Mouse (Mus musculus) lung, embryonic 15.5 days (tissue): ENCODE data around the gene Gtf2i. TPM values are rescaled to one million over a fixed set of nuclear protein-coding genes. Genes with fewer than 3 reads are reported as not detected.

Experiments
- ATAC-seq: fragments of 200-750 bp; cut with Nextera tagmentation; 2 replicates; pipeline ENCODE4 v1.8.0; 2017; ENCODE audit warnings: moderate number of reproducible peaks, borderline replicate concordance; ENCODE audit not compliant: low FRiP score, low TSS enrichment; ENCODE audit errors: extremely low read depth
- H3K27ac ChIP-seq: fragments of 300-500 bp; sonication (generic); 2 replicates; pipeline ENCODE4 v1.5.1; 2015; ENCODE audit warnings: moderate library complexity, mild to moderate bottlenecking, inconsistent platforms
- H3K27me3 ChIP-seq: fragments of 300-500 bp; sonication (generic); 2 replicates; pipeline ENCODE4 v1.6.1; 2015; ENCODE audit warnings: inconsistent platforms
- H3K36me3 ChIP-seq: fragments of 300-500 bp; sonication (generic); 2 replicates; pipeline ENCODE4 v1.6.1; 2015; ENCODE audit warnings: inconsistent platforms
- H3K4me1 ChIP-seq: fragments of 300-500 bp; sonication (generic); 2 replicates; pipeline ENCODE4 v1.6.1; 2015; ENCODE audit warnings: inconsistent platforms
- H3K4me2 ChIP-seq: fragments of 300-500 bp; sonication (generic); 2 replicates; pipeline ENCODE4 v1.6.1; 2015; ENCODE audit warnings: inconsistent platforms, mild to moderate bottlenecking, moderate library complexity
- H3K4me3 ChIP-seq: fragments of 300-500 bp; sonication (generic); 2 replicates; pipeline ENCODE4 v1.5.1; 2015; ENCODE audit warnings: mild to moderate bottlenecking, inconsistent platforms
- H3K9ac ChIP-seq: fragments of 300-500 bp; sonication (generic); 2 replicates; pipeline ENCODE4 v1.6.1; 2015; ENCODE audit warnings: inconsistent platforms
- H3K9me3 ChIP-seq: fragments of 300-500 bp; sonication (generic); 2 replicates; pipeline ENCODE4 v1.6.1; 2016; ENCODE audit warnings: inconsistent platforms
- WGBS: fragments of 180-500 bp; shearing (Covaris S2); methylation state at CpG from one replicate; pipeline ENCODE4 v1.1.7; 2015; 5-methylcytosine and 5-hydroxymethylcytosine counted together
- polyA plus RNA-seq: library from polyadenylated mRNA; unstranded; fragments of >200 nt; fragmentation: Nextera tagmentation; extraction: Ambion mirVana; gene quantifications from 2 replicates; pipeline ENCODE4 v1.2.1, GENCODE M21; 2015

Gene Gtf2i
- polyA plus RNA-seq, 1 experiment from 2014 or later: 168 TPM

DNA sequence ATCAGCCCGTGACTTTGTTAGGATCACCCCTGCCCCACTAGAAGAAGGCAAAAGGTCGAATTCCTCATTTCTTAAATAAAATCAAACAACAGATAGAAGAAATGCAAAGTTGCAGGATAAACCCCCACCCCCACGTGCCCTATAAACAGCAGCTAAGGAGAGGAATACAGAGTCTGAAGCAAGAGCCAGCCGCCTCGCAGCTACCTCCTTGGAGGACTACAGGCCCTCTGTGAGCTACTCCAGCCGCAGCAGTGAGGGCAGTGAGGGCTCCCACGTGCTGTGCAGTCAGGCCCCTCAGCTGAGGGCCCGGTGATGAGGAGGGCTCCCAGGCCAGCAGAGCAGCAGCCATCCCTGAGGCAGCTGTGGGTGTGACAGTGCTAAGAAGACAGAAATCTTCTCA, 40.8 kb downstream of the Gtf2i start:
- no peak overlapping the region for H3K4me3 ChIP-seq
- no peak overlapping the region for H3K4me2 ChIP-seq
- H3K9ac ChIP-seq: no peak overlapping the region
- no peak for ATAC-seq
- peaks cover 95% of the 10 kb centered on the region for H3K36me3 ChIP-seq
- no peaks in the 10 kb centered on the region for H3K9me3 ChIP-seq
- no peak overlapping the region for H3K27ac ChIP-seq
- H3K27me3 ChIP-seq: no peaks in the 10 kb centered on the region
- 73% methylated on average over 8 of the region's 8 CpGs for WGBS
- H3K4me1 ChIP-seq: no peaks in the 10 kb centered on the region

DNA sequence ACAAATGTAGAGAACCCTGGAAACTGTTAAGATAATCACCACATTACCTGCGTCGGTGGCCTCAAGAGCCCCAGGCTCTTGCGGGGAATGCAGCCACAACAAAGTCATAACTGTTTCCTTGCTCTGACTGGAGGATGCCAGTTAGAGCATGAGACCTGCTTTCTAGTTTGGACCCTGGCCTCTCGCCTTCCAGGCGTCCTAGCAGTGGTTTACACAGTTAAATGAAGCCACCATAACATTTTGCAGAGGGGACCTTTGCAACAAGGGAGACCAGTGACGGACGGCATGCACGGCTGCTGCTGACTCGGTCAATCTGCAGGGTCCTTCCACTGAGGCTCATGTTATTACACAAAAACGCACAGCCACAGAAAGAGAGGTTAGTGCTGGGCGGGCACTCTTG, 41.8 kb downstream of the Gtf2i start:
- no peak for ATAC-seq
- no peak overlapping the region for H3K27ac ChIP-seq
- WGBS: 83% methylated on average over 11 of the region's 11 CpGs
- H3K27me3 ChIP-seq: no peaks in the 10 kb centered on the region
- peaks cover 95% of the 10 kb centered on the region for H3K36me3 ChIP-seq
- H3K4me2 ChIP-seq: no peak overlapping the region
- no peak overlapping the region for H3K9ac ChIP-seq
- H3K4me3 ChIP-seq: no peak overlapping the region
- no peaks in the 10 kb centered on the region for H3K4me1 ChIP-seq
- no peaks in the 10 kb centered on the region for H3K9me3 ChIP-seq

DNA sequence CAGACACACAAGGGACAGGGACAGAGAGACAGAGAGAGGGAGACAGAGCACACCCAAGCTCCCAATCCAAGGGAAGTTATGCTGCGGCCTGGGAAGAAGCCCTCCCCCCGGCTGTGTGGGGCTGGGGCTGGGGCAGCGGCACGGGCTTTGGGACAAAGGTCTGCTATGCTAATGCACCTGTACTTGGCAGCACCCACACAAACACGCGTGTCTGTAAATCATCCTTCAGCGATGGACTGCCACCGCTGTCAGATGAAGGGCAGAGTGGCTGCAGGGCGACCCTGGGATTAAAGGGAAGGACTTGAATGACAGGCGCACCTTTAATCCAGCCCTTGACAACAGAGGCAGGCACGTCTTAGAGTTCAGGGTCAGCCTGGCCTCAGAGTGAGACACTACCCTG, 43.1 kb downstream of the Gtf2i start:
- Histone ChIP-seq H3K9ac (no peak overlapping the region), H3K4me1 (no peaks in the 10 kb centered on the region), H3K4me3 (no peak overlapping the region), H3K4me2 (no peak overlapping the region), H3K27me3 (no peaks in the 10 kb centered on the region), H3K9me3 (no peaks in the 10 kb centered on the region), H3K27ac (no peak overlapping the region), H3K36me3 (peaks cover 94% of the 10 kb centered on the region)
- 84% methylated on average over 11 of the region's 11 CpGs for WGBS
- no peak for ATAC-seq

DNA sequence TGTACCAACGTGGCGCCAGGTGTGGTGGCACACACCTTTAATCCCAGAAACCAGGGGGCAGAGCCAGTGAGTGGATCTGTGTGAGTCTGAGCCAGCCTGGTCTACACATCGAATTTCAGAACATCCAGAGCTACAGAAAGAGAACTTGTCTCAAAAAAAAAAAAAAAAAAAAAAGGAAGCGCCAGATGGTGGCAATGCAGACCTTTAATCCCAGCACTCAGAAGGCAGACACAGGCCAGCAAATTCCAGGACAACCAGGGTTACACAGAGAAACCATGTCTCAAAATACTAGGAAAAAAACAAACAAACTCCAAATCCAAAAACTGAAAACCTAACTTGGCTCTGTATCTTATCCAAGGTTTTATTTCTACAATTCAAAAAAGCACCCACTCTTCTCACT, 44.0 kb downstream of the Gtf2i start:
- no peak overlapping the region for H3K27ac ChIP-seq
- no peak overlapping the region for H3K4me2 ChIP-seq
- H3K4me1 ChIP-seq: no peaks in the 10 kb centered on the region
- H3K9ac ChIP-seq: no peak overlapping the region
- WGBS: 79% methylated on average over 4 of the region's 4 CpGs
- no peaks in the 10 kb centered on the region for H3K9me3 ChIP-seq
- peaks cover 95% of the 10 kb centered on the region for H3K36me3 ChIP-seq
- no peak overlapping the region for H3K4me3 ChIP-seq
- no peak for ATAC-seq
- no peaks in the 10 kb centered on the region for H3K27me3 ChIP-seq

DNA sequence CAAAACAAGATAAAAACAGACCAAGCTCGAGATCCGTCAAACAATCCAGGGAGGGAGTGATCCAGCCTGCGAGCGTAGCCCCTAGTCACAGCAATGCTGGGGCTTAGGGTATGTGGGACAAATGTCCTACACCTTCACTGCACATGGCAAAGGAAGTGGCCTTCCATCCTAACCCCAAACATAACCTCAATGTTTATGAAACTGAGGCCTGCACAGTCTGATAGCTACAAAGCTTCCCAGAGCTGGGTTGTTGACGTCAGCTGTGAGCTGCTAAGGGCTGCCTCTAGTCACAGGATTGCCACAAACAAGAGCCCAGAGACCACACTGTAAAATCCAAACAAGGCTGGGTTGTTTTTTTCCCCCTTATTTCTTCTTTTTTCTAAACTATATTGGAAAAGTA, 44.8 kb downstream of the Gtf2i start:
- Histone ChIP-seq H3K4me1 (no peaks in the 10 kb centered on the region), H3K9me3 (no peaks in the 10 kb centered on the region), H3K4me3 (no peak overlapping the region), H3K27ac (no peak overlapping the region), H3K4me2 (no peak overlapping the region), H3K9ac (no peak overlapping the region), H3K36me3 (peaks cover 94% of the 10 kb centered on the region), H3K27me3 (no peaks in the 10 kb centered on the region)
- no peak for ATAC-seq
- 77% methylated on average over 5 of the region's 5 CpGs for WGBS

DNA sequence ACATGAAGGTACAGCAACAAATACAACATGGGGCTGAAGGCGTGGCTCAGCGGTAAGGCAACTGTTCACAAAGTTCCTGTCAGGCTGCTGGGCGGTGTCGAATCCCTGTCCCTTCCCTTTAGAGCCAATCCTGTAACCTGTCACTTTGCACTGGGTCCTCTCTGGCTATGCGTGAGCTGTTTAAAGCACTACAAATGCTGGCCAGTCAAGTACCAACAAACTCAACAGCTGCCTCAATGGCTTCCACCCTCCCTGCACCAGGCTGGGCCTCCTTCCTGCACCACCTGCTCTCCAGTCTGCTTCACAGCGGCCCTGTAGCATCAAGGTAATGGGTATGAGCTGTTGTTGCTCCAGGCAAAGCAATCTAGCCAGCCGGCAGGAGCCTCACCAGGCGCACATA, 45.8 kb downstream of the Gtf2i start:
- no peaks in the 10 kb centered on the region for H3K4me1 ChIP-seq
- H3K9ac ChIP-seq: no peak overlapping the region
- no peak overlapping the region for H3K4me3 ChIP-seq
- H3K27ac ChIP-seq: no peak overlapping the region
- H3K36me3 ChIP-seq: peaks cover 96% of the 10 kb centered on the region
- H3K9me3 ChIP-seq: no peaks in the 10 kb centered on the region
- 96% methylated on average over 8 of the region's 8 CpGs for WGBS
- no peaks in the 10 kb centered on the region for H3K27me3 ChIP-seq
- ATAC-seq: no peak
- H3K4me2 ChIP-seq: no peak overlapping the region

DNA sequence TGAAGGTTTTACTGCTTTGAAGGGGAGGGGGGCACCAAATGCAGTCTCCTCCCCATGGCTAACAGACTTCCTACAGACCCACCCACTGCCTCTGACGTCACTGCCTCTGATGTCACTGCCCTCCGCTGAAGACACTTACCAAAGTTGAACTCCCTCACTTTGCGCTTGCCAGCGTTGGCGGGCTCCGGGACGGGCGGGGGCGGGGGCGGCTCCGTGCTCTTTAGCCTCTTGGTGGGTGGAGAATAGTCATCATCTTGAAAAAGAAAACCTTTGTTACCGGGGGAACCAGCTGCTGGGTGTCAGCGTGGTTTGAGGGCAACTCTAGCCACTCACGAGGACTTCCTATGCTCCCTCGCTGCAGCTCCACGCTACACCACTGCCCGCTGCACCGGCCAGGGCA, 48.2 kb downstream of the Gtf2i start:
- H3K36me3 ChIP-seq: peaks cover 96% of the 10 kb centered on the region
- H3K4me3 ChIP-seq: no peak overlapping the region
- ATAC-seq: no peak
- no peaks in the 10 kb centered on the region for H3K4me1 ChIP-seq
- H3K9me3 ChIP-seq: no peaks in the 10 kb centered on the region
- H3K27ac ChIP-seq: no peak overlapping the region
- H3K4me2 ChIP-seq: no peak overlapping the region
- 81% methylated on average over 18 of the region's 18 CpGs for WGBS
- H3K9ac ChIP-seq: no peak overlapping the region
- no peaks in the 10 kb centered on the region for H3K27me3 ChIP-seq

DNA sequence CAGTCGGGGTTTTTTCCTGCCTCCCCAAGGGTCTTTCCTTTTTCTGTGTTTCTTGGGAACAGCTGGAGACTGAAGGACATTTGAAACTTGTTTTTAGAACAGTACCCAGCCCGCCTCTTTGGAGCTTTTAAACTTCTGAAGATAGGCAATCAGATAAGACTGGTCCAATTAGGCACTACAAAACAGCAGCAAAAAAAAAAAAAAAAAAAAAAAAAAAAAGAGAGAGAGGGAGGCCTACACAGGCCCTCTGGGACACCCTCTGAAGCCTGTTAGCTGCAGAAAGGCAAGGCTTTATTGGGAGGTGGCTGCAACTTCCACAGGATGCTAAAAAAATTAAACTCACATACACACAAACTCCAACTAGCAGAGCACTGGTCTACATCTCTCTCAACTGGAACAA, 48.7 kb downstream of the Gtf2i start:
- 80% methylated on average over 2 of the region's 2 CpGs for WGBS
- Histone ChIP-seq H3K27me3 (no peaks in the 10 kb centered on the region), H3K36me3 (peaks cover 96% of the 10 kb centered on the region)

DNA sequence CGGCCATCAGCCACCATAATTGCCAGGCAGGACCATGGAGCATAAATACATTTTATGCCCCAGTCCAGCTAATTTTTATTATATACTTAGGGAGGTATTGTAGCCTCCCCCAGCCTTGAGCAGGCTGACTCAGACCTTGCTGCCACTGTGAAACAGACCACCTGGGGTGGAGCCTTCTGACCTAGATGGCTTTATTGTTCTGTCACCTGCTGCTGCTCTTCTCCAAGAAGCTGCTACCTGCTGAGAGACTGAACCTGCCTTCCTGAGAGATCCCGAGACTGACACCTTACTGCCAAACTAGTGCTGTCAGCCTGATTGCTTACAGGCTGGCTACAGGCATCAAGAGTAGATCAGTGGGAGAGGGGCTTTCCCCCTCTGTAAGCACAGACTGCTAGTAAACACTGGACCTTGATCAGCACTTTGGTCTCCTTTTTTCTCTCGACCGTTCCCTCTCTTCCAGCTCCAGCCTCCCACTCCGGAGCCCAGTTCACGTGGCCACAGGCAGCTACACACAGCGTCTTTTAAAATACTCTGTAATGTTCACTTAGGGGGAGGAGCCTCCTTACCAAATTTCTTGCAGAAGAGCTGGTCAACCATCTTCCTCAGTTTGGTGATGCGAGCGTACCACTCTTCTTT, 54.4 kb downstream of the Gtf2i start:
- H3K9ac ChIP-seq: no peak overlapping the region
- no peaks in the 10 kb centered on the region for H3K9me3 ChIP-seq
- no peak for ATAC-seq
- no peak overlapping the region for H3K27ac ChIP-seq
- H3K36me3 ChIP-seq: peaks cover 96% of the 10 kb centered on the region
- no peaks in the 10 kb centered on the region for H3K27me3 ChIP-seq
- H3K4me3 ChIP-seq: no peak overlapping the region
- 95% methylated on average over 9 of the region's 9 CpGs for WGBS
- H3K4me1 ChIP-seq: no peaks in the 10 kb centered on the region
- no peak overlapping the region for H3K4me2 ChIP-seq

More for the DNA sequence above, 48.7 kb downstream of the Gtf2i start:
- Histone ChIP-seq H3K4me3 (no peak overlapping the region), H3K9ac (no peak overlapping the region), H3K4me2 (no peak overlapping the region), H3K4me1 (no peaks in the 10 kb centered on the region), H3K27ac (no peak overlapping the region), H3K9me3 (no peaks in the 10 kb centered on the region)
- no peak for ATAC-seq

DNA sequence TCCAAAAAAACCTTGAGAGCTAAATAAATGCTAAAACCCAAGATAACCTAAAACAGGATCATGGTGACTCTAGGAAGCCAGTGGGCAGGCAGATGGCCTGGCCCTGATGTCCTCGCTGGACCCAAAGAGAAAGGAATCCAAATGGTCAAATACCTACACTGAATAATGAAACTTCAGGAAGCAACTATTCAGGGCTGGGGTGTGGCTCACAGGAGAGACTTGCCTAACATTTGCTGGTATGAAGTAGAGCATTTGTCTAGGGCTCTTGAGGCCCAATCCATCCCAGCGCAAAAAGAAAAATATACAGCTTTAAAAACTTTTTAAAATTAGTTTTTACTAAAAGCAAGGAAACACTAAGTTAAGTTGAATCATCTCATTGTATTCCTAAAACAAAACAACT, 55.6 kb downstream of the Gtf2i start:
- H3K36me3 ChIP-seq: peaks cover 95% of the 10 kb centered on the region
- H3K27me3 ChIP-seq: no peaks in the 10 kb centered on the region
- no peaks in the 10 kb centered on the region for H3K4me1 ChIP-seq
- WGBS: 94% methylated on average over 2 of the region's 2 CpGs
- no peaks in the 10 kb centered on the region for H3K9me3 ChIP-seq
- no peak overlapping the region for H3K27ac ChIP-seq
- no peak overlapping the region for H3K9ac ChIP-seq
- ATAC-seq: no peak
- H3K4me2 ChIP-seq: no peak overlapping the region
- no peak overlapping the region for H3K4me3 ChIP-seq

DNA sequence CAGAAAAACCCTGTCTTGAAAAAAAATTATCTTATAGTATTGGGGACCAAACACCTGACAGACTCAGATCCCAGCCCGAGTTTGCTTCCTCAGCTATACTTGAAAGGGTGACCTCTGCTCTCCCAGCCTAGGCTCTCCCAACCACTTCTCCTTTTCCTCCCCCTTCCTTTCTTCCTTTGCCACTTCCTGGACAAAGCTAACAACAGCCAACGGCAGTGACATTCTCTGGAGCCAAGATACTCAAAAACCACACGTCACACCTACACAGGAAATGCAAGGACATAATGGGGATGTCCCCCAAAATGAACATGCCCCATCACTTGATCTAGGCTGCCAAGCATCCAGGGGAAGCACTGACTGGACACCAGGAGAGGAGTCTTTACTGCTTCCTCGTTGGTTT, 56.2 kb downstream of the Gtf2i start:
- Histone ChIP-seq H3K4me1 (no peaks in the 10 kb centered on the region), H3K4me3 (no peak overlapping the region), H3K36me3 (peaks cover 95% of the 10 kb centered on the region), H3K9me3 (no peaks in the 10 kb centered on the region), H3K27me3 (no peaks in the 10 kb centered on the region), H3K9ac (no peak overlapping the region), H3K4me2 (no peak overlapping the region), H3K27ac (no peak overlapping the region)
- 55% methylated on average over 4 of the region's 4 CpGs for WGBS
- no peak for ATAC-seq

DNA sequence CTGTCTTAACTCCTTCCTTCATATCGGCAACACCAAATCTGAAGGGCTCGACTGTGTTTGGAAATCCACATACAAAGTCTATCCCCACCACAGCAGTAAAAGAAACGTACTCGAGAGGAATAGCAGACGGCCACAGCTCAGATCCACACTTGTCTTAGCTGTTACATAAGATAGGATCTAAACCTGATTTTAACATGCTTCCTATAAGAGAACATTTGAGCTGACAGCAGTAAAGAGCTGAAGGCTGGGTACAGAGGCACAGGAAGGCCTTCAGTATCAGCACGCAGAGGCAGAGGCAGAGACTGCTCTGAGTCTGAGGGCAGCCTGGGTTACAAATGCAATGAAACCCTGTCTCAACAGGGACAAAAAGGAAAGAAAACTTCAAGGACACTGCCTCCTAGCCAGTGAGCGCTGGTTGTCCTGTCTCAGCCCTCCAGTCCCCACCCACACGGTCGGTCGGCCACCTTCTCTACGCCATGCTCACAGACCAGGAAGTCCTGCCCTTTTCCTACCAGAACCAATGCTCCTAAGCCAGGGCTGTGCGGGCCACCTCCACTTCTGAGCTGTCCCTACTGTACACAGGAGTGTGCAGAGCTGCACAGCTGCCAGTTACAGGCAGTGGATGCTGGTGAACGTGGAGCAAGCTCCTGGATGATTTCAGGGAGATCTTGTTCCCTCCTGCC, 57.1 kb downstream of the Gtf2i start:
- no peaks in the 10 kb centered on the region for H3K27me3 ChIP-seq
- H3K4me1 ChIP-seq: no peaks in the 10 kb centered on the region
- H3K9ac ChIP-seq: no peak overlapping the region
- H3K9me3 ChIP-seq: no peaks in the 10 kb centered on the region
- 89% methylated on average over 13 of the region's 13 CpGs for WGBS
- H3K4me2 ChIP-seq: no peak overlapping the region
- no peak overlapping the region for H3K27ac ChIP-seq
- no peak for ATAC-seq
- H3K36me3 ChIP-seq: peaks cover 95% of the 10 kb centered on the region
- H3K4me3 ChIP-seq: no peak overlapping the region
